Mouse (Mus musculus) T-cell, adult 2 months (primary cell): ENCODE measurements at regions not wholly inside any gene's neighbourhood (a gene's known extent, or its start where the extent isn't known, plus 50 kb on each side); places are given as distances from the start of the nearest gene placed in this dataset.

ENCODE experiments used
- DNase-seq: peaks from one replicate; pipeline ENCODE4 v3.0.0; 2022; ENCODE audit warnings: low spot score

GRCm38 (mm10) chr3:144255596-144256550 lies 50.9 kb upstream of the Lmo4 start:
- no peak for DNase-seq
